Mouse (Mus musculus) ES-CJ7 (cell line): Measurements from ENCODE around the gene Mdh2.

Experiments
- DNase-seq: peaks from one replicate; pipeline ENCODE4 v3.0.0; 2011; ENCODE audit warnings: low read depth, low spot score

Gene Mdh2

DNA sequence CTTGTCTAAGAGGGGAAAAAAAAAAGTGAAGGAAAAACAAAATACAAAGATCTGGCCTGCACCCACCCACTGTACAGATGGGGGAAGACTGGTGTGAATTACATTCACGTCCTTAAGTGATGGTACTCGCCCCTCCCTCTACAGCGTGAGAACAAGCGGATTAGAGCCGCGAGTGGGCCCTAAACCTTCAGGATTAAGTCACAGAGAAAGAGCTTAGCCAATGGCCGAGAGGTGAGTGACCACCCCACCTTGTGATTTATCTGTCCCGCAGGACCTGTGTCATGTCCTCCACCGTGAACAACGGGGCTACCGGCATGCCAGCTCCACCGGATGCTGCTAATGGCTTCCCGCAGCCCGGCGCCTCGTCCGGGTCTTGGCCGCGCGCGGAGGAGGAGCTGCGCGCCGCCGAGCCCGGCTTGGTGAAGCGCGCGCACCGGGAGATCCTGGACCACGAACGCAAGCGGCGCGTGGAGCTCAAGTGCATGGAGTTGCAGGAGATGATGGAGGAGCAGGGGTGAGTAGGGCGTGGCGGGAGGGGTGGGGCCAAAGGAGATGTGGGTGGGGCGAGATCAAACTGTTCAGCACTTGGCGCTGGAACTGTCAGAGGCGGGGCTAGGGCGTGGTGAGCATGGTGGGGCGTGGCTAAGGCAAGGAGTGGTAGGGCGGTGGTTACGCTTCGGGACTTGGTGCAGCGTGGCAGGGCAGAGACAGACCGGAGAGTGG lies 56.6 kb downstream of the Mdh2 start:
- peak; percentile 98 for DNase-seq

DNA sequence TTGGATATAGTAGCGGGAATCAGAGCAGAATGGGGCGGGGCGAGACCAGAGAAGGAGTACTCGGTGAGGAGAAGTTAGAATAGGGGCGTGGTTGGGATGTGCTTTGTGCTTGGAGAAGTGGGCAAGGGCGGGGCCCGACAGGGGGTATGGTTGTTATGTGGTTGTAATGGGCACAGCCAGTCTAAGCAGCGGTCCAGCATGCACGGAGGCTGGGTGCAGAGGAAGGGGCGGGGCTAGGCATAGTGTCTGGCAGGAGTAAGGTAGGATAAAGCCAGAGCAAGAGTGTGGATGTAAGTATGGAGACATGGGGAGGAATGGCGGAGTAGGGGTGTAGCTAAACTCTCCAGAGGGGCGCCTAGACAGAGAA lies 57.2 kb downstream of the Mdh2 start:
- no peak for DNase-seq

DNA sequence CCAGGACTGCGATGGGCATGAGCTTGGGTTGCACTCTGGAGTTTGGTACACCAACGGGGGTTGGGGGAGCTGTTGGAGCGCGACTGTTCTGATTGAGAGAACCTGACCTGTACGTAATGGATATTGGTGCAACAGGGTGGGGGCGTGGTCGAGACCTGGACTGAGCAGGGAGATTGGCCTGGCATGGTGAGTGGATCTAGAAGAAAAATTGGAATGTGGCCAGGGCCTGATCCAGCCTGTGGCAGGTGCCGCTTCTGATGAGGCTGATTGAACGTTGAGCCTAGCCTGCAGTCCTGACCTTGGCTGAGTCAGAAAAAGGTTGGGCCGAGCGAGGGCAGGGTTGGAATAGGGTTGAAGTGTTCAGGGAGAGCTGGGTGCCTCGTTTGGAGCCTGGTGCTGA lies 57.7 kb downstream of the Mdh2 start:
- DNase-seq = peak; percentile 42
